Mouse (Mus musculus): ENCODE data around the gene Kcnip4. TPM values are rescaled to one million over a fixed set of nuclear protein-coding genes. Genes with fewer than 3 reads are reported as not detected.
A peak's percentile ranks its signal among the peaks of the same experiment; 100 is the strongest.

The Kcnip4 gene
- total RNA-seq, 2 experiments from 2014 or later: 61.0 to 62.2 TPM

GRCm38 (mm10) chr5:49370543-49371076 is 154.1 kb downstream of the Kcnip4 start:
- DNase-seq (ENCODE audit: low spot score in 2 of 2): peak; percentile 52 to 72
- intact Hi-C loops (cut with DNase I): loop anchor here (1.0 to 10.0 kb wide), 4 partner anchors 152 to 844 kb away; partner anchors contain the start of gene Kcnip4

- peak; percentile 55 to 76 for DNase-seq (ENCODE audit: low spot score in 2 of 2)
- intact Hi-C loops (cut with DNase I): no loop called here
These were observed 155.9 kb downstream of the Kcnip4 start for GRCm38 (mm10) chr5:49368636-49369423.

GRCm38 (mm10) chr5:49356381-49356780 is 168.3 kb downstream of the Kcnip4 start:
- intact Hi-C loops (cut with DNase I): loop anchor here (10.0 kb wide), 1 partner anchor 922 kb away; no protein-coding TSS in a partner anchor

GRCm38 (mm10) chr5:49352061-49352460 is 172.6 kb downstream of the Kcnip4 start:
- no peak for DNase-seq (ENCODE audit: low spot score in 2 of 2)
- intact Hi-C loops (cut with DNase I): loop anchor here (10.0 kb wide), 1 partner anchor 917 kb away; no protein-coding TSS in a partner anchor

More at GRCm38 (mm10) chr5:49356381-49356780, 168.3 kb downstream of the Kcnip4 start:
- no peak for DNase-seq (ENCODE audit: low spot score in 2 of 2)

- intact Hi-C loops (cut with DNase I): loop anchor here (1.0 to 10.0 kb wide), 2 partner anchors 260 to 916 kb away; no protein-coding TSS in a partner anchor
- DNase-seq (ENCODE audit: low spot score in 2 of 2): peak; percentile 69 to 77
These were observed 174.4 kb downstream of the Kcnip4 start for GRCm38 (mm10) chr5:49350126-49350909.

GRCm38 (mm10) chr5:49349541-49349940 is 175.2 kb downstream of the Kcnip4 start:
- DNase-seq (ENCODE audit: low spot score in 2 of 2): peak; percentile 17 to 61
- intact Hi-C loops (cut with DNase I): loop anchor here (5.0 kb wide), 1 partner anchor 57 kb away; no protein-coding TSS in a partner anchor

- intact Hi-C loops (cut with DNase I): loop anchor here (5.0 kb wide), 1 partner anchor 56 kb away; no protein-coding TSS in a partner anchor
These were observed 176.2 kb downstream of the Kcnip4 start for GRCm38 (mm10) chr5:49348511-49348910.

GRCm38 (mm10) chr5:49344606-49345005 is 180.1 kb downstream of the Kcnip4 start:
- intact Hi-C loops (cut with DNase I): loop anchor here (5.0 kb wide), 1 partner anchor 52 kb away; no protein-coding TSS in a partner anchor
- DNase-seq (ENCODE audit: low spot score in 2 of 2): no peak

More at GRCm38 (mm10) chr5:49348511-49348910, 176.2 kb downstream of the Kcnip4 start:
- no peak for DNase-seq (ENCODE audit: low spot score in 2 of 2)

GRCm38 (mm10) chr5:49337164-49337563 is 187.5 kb downstream of the Kcnip4 start:
- intact Hi-C loops (cut with DNase I): no loop called here
- DNase-seq (ENCODE audit: low spot score in 2 of 2): peak in 1 of 2 experiments; percentile 57

GRCm38 (mm10) chr5:49333063-49333462 is 191.6 kb downstream of the Kcnip4 start:
- intact Hi-C loops (cut with DNase I): no loop called here
- DNase-seq (ENCODE audit: low spot score in 2 of 2): no peak

GRCm38 (mm10) chr5:49329023-49329422 is 195.7 kb downstream of the Kcnip4 start:
- intact Hi-C loops (cut with DNase I): no loop called here
- no peak for DNase-seq (ENCODE audit: low spot score in 2 of 2)

GRCm38 (mm10) chr5:49318661-49319060 is 206.0 kb downstream of the Kcnip4 start:
- DNase-seq (ENCODE audit: low spot score in 2 of 2): no peak
- intact Hi-C loops (cut with DNase I): no loop called here

- no peak for DNase-seq (ENCODE audit: low spot score in 2 of 2)
- intact Hi-C loops (cut with DNase I): no loop called here
These were observed 206.8 kb downstream of the Kcnip4 start for GRCm38 (mm10) chr5:49317869-49318268.

- intact Hi-C loops (cut with DNase I): no loop called here
- DNase-seq (ENCODE audit: low spot score in 2 of 2): no peak
These were observed 217.9 kb downstream of the Kcnip4 start for GRCm38 (mm10) chr5:49306796-49307195.

GRCm38 (mm10) chr5:49305321-49305720 is 219.4 kb downstream of the Kcnip4 start:
- intact Hi-C loops (cut with DNase I): no loop called here
- no peak for DNase-seq (ENCODE audit: low spot score in 2 of 2)

GRCm38 (mm10) chr5:49298654-49299053 is 226.1 kb downstream of the Kcnip4 start:
- DNase-seq (ENCODE audit: low spot score in 2 of 2): no peak
- intact Hi-C loops (cut with DNase I): no loop called here

GRCm38 (mm10) chr5:49292421-49292820 is 232.3 kb downstream of the Kcnip4 start:
- intact Hi-C loops (cut with DNase I): loop anchor here (5.0 kb wide), 1 partner anchor 55 kb away; no protein-coding TSS in a partner anchor
- peak in 1 of 2 experiments; percentile 28 for DNase-seq (ENCODE audit: low spot score in 2 of 2)

- intact Hi-C loops (cut with DNase I): loop anchor here (5.0 kb wide), 1 partner anchor 56 kb away; no protein-coding TSS in a partner anchor
- peak in 1 of 2 experiments; percentile 31 for DNase-seq (ENCODE audit: low spot score in 2 of 2)
These were observed 232.9 kb downstream of the Kcnip4 start for GRCm38 (mm10) chr5:49291801-49292200.

GRCm38 (mm10) chr5:49285455-49286135 is 239.1 kb downstream of the Kcnip4 start:
- intact Hi-C loops (cut with DNase I): no loop called here
- DNase-seq (ENCODE audit: low spot score in 2 of 2): peak in 1 of 2 experiments; percentile 20
